Mouse (Mus musculus) neural tube, embryonic 14.5 days (tissue): ENCODE measurements around the gene Stpg4. TPM values are rescaled to one million over a fixed set of nuclear protein-coding genes. Genes with fewer than 3 reads are reported as not detected.
A peak's percentile ranks its signal among the peaks of the same experiment; 100 is the strongest.

Experiments
- ATAC-seq: fragments of 200-750 bp; cut with Nextera tagmentation; 2 replicates; pipeline ENCODE4 v1.8.0; 2017; ENCODE audit warnings: low read depth, mild to moderate bottlenecking, moderate TSS enrichment, moderate library complexity
- H3K27ac ChIP-seq: fragments of 300-500 bp; sonication (generic); 2 replicates; pipeline ENCODE4 v1.5.1; 2014; ENCODE audit warnings: low read depth, mild to moderate bottlenecking, control low read depth, low read length, moderate library complexity, mixed read lengths
- H3K27me3 ChIP-seq: fragments of 300-500 bp; sonication (generic); 2 replicates; pipeline ENCODE4 v1.6.1; 2014; ENCODE audit warnings: low read length; ENCODE audit not compliant: control insufficient read depth, insufficient read depth
- H3K36me3 ChIP-seq: fragments of 300-500 bp; sonication (generic); 2 replicates; pipeline ENCODE4 v1.6.1; 2014; ENCODE audit warnings: low read length, mixed read lengths; ENCODE audit not compliant: control insufficient read depth, insufficient read depth
- H3K4me1 ChIP-seq: fragments of 300-500 bp; sonication (generic); 2 replicates; pipeline ENCODE4 v1.6.1; 2014; ENCODE audit warnings: low read length; ENCODE audit not compliant: control insufficient read depth, insufficient read depth
- H3K4me2 ChIP-seq: fragments of 300-500 bp; sonication (generic); 2 replicates; pipeline ENCODE4 v1.6.1; 2014; ENCODE audit warnings: mild to moderate bottlenecking, low read depth, low read length, control low read depth
- H3K4me3 ChIP-seq: fragments of 300-500 bp; sonication (generic); 2 replicates; pipeline ENCODE4 v1.5.1; 2014; ENCODE audit warnings: low read depth, low read length, control low read depth, mixed read lengths
- H3K9ac ChIP-seq: fragments of 300-500 bp; sonication (generic); replicated peaks from 2 replicates; pipeline ENCODE4 v1.6.1; 2014; ENCODE audit warnings: low read depth, mild to moderate bottlenecking, control low read depth, low read length, mixed read lengths
- H3K9me3 ChIP-seq: fragments of 300-500 bp; sonication (generic); 2 replicates; pipeline ENCODE4 v1.6.1; 2016; ENCODE audit warnings: low read length; ENCODE audit not compliant: control insufficient read depth
- WGBS: fragments of 180-500 bp; shearing (Covaris S2); extraction: QIAGEN DNeasy Blood & Tissue Kit; methylation state at CpG from one replicate; pipeline ENCODE4 v1.1.7; 2014; 5-methylcytosine and 5-hydroxymethylcytosine counted together
- polyA plus RNA-seq: library from polyadenylated mRNA; unstranded; fragments of >200 nt; fragmentation: Nextera tagmentation; extraction: Ambion mirVana; gene quantifications from 2 replicates; pipeline ENCODE4 v1.2.1, GENCODE M21; 2014

Gene Stpg4
- polyA plus RNA-seq, 1 experiment from 2014 or later = not detected

DNA sequence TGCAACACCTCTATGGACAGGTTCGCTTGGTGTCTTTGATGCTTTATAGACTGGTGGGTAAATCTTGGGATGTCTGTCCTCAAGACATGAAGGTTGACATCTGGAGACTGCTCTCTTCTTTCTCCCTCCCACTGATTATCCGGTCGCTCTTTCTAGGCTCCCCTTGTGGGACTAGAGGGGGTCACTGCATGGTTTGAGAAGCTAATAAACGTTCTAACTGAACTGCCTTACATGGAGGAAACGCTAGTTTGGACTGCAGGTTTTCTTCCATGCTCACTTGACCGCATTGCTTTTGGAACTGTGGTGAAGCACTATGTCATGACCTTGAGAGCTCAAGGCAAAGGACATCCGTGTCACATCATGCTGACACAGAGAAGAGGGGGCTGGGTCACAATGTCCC lies 25.8 kb upstream of the Stpg4 start:
- H3K36me3 ChIP-seq = no peaks in the 10 kb centered on the region
- H3K4me2 ChIP-seq = no peak overlapping the region
- no peaks in the 10 kb centered on the region for H3K27me3 ChIP-seq
- no peak for ATAC-seq
- WGBS = 85% methylated on average over 7 of the region's 7 CpGs
- H3K9me3 ChIP-seq = no peaks in the 10 kb centered on the region
- H3K9ac ChIP-seq = no peak overlapping the region
- H3K27ac ChIP-seq = no peak overlapping the region
- H3K4me3 ChIP-seq = no peak overlapping the region
- peaks cover 8% of the 10 kb centered on the region; the same call in 1 of the 2 replicates for H3K4me1 ChIP-seq

DNA sequence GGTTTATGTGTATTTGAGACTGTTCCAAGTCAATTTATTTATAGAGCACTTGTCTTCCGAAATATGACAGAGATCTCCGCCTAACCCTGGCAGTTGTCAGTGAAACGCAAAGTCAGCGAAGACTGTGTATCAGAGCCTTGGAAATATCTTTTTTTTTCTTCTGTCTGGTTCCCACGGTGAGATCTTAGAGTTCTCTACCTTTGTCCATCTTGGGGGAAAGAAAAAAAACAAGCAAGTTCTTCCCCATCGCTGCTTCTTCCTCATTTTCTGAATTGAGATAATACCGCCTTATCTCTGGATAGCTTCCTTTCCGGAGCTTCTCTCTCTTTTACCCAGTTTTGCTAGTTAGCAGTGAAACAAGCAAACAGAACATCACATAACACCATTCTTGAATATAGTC lies 21.3 kb upstream of the Stpg4 start:
- H3K9ac ChIP-seq = no peak overlapping the region
- no peaks in the 10 kb centered on the region for H3K36me3 ChIP-seq
- no peak overlapping the region for H3K4me3 ChIP-seq
- H3K4me1 ChIP-seq = peaks cover 14% of the 10 kb centered on the region
- H3K27ac ChIP-seq = no peak overlapping the region
- H3K4me2 ChIP-seq = no peak overlapping the region
- H3K9me3 ChIP-seq = no peaks in the 10 kb centered on the region
- ATAC-seq = no peak
- WGBS = 91% methylated on average over 8 of the region's 8 CpGs
- H3K27me3 ChIP-seq = no peaks in the 10 kb centered on the region

DNA sequence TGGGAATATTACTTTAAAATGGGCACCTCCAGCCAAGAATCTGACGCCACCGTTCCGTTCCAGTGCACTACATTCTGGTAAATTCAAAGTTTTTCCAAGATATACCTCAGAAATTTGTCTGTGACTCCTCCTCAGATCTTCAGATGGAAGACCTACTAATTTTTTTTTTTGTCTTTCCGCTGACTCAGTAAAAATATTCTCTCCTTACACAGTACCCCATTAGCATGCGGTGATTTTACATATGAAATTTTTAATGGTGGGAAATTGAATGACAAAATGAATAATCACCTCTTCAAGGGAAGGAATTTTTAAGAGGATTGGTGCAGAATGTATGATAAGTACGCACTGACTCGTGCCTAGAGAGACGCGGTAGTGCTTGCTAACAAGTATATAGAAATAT lies 20.8 kb upstream of the Stpg4 start:
- H3K9ac ChIP-seq = no peak overlapping the region
- H3K4me1 ChIP-seq = peaks cover 20% of the 10 kb centered on the region
- H3K9me3 ChIP-seq = no peaks in the 10 kb centered on the region
- H3K27me3 ChIP-seq = no peaks in the 10 kb centered on the region
- no peaks in the 10 kb centered on the region for H3K36me3 ChIP-seq
- no peak overlapping the region for H3K4me2 ChIP-seq
- H3K27ac ChIP-seq = peak overlapping the region; percentile 99
- no peak overlapping the region for H3K4me3 ChIP-seq
- 86% methylated on average over 9 of the region's 9 CpGs for WGBS
- ATAC-seq = no peak

DNA sequence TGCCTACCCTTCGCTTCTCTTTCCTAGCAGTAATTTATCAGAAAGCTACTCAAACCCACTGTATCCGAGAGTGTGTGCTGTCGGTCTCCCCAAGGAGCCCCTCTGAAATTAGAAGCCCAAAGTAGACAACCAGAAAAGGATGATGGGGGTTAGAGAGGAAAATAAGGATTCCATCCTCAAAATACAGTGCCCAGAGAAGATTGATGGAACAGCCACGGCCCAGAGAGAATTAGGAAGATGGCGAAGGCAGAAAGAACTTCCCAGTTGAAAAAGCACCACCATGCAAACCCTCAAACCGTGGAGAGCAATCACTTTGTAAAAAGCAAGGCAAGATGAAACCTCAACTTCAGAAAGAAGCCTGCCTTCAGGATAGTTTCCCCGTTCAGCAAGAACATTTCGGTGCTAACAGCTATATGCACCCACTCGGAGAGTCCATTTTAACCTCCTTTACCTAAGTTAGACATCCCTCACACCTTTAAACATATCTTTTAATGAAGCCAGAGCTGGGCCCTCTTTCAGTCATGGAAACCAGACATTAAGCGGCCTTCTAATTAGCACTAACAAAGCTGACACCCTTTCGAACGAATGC lies 20.2 kb upstream of the Stpg4 start:
- Histone ChIP-seq H3K27me3 (no peaks in the 10 kb centered on the region), H3K9me3 (no peaks in the 10 kb centered on the region), H3K4me1 (peaks cover 24% of the 10 kb centered on the region), H3K36me3 (no peaks in the 10 kb centered on the region), H3K9ac (peak overlapping the region; percentile 100), H3K4me3 (peak overlapping the region; percentile 96), H3K4me2 (peak overlapping the region; percentile 65), H3K27ac (peak overlapping the region; percentile 99)
- ATAC-seq = no peak
- 39% methylated on average over 12 of the region's 12 CpGs for WGBS

DNA sequence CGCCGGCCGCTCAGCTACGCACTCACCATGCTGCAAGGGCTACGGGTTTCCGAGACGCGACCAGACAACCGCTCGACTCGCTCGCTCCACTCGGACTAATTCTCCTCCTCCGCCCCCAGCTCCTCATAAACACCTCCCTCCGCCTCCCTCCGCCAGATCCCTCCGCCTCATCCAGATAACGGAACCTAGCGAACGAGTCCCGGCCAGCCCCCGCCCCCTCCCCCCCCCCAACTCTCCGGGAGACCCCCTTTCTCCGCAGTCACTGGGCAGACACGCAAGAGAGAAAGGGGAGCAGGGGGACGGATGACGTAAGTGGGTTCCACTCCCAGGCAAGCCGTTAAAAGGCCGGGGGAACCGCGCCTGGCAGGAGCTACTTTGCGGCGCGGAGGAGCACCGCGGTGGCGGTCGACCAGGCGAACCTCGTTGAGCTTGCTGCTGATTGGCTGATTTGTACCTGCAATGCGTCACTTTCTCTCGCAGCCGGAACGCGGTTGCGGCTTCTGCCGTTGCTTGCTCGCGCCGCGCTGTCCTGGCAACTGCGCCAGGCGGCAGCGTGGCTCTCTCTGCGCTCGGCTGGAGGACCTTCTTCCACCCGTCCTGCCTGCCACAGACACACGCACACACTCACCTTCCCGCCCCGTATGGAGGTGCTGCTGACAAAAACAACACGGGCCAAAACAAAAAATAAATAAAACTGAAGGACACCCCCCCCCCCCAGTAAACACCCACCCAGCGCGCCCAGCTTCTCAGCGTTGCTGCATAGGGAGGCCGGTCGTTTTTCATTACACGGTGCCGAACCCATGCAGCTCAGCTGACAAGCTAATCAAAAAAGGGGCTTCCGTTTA lies 19.4 kb upstream of the Stpg4 start, which contains the start of gene Calm2:
Gene Calm2, minus strand, starts transcription at position 169 of the 845 bp plus-strand sequence.
- WGBS = under 1% methylated on average over 69 of the region's 69 CpGs
- no peaks in the 10 kb centered on the region for H3K9me3 ChIP-seq
- H3K4me3 ChIP-seq = peak within 1 kb of the TSS; percentile 96
- H3K4me1 ChIP-seq = peaks cover 29% of the 10 kb centered on the region
- H3K36me3 ChIP-seq = no peaks in the 10 kb centered on the region
- ATAC-seq = peak; percentile 92
- no peaks in the 10 kb centered on the region for H3K27me3 ChIP-seq
- peak within 1 kb of the TSS; percentile 91 for H3K4me2 ChIP-seq
- H3K27ac ChIP-seq = peak within 1 kb of the TSS; percentile 99
- H3K9ac ChIP-seq = peak within 1 kb of the TSS; percentile 100

DNA sequence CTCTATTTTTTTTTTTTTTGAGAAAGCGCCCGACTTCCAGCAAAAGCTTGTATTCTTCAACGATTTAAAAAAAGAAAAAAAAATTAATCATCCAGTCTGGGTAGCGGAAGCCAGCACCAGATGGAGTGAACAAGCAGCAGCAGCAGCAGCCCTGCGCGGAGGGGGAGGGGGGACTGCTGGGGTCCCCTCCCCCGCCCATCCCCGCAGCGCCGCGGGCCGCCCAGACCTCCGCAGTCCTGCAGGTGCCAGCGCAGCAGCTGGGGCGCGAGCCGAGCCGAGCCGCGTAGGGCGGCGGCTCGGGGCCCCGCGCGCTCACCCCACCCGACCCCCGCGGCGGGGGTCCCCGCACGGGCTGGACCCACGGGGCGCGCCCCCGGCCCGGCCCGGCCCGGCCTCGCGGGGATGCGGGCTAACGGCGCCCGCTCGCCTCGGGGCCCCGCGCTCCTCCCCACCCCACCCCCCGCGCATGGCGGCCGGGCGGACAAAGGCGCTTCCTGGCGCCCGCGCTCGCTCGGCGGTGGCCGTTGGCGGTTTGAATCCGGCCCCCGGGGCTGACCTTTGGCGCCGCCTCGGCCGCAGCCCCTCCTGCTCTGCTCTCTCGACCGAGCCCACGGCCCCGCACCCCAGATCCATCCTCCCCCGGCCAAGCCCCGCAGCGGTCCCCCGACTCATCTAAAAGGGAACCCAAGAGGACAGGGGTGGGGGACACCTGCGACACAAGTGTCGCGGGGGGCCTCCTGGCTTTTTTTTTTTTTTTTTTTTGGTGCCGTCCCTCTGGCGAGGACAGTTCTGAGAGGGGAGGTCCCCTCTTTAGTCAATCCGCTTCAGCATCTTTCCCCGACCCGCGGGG lies 18.6 kb upstream of the Stpg4 start:
- Histone ChIP-seq H3K9ac (peak overlapping the region; percentile 100), H3K27ac (peak overlapping the region; percentile 99), H3K27me3 (no peaks in the 10 kb centered on the region), H3K36me3 (no peaks in the 10 kb centered on the region; the same call in 1 of the 2 replicates), H3K9me3 (no peaks in the 10 kb centered on the region), H3K4me3 (peak overlapping the region; percentile 96), H3K4me2 (peak overlapping the region; percentile 91; the same call in 1 of the 2 replicates), H3K4me1 (peaks cover 38% of the 10 kb centered on the region)
- peak; percentile 67 for ATAC-seq
- under 1% methylated on average over 66 of the region's 86 CpGs for WGBS

DNA sequence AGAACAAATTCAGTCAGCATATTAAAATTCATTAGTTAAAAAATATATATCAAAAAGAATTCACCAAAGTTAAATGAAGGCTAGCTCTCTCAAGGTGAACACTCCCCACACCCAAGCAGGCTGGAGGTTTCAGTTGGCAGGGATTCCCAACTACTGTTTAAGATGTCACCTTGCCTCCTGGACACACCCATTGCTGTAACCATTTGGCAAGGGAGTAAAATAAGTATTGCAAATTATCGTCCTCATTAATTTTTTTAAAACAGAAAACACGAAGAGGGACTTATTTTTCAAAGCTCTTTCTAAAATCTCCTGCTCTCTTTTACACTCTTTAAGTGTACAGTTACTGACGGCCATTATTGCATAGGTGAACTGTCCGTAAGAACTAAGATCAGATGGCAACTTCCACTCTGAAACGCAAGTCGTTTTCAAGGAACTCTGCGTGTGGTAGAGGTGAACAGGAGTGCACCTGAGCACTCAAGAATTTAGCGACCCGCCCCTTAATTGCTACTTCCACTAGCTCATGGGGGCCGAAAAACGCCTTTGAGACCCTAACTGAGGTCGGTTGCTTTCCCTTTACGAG lies 17.9 kb upstream of the Stpg4 start:
- Histone ChIP-seq H3K27me3 (no peaks in the 10 kb centered on the region), H3K4me2 (peak overlapping the region; percentile 91), H3K36me3 (no peaks in the 10 kb centered on the region; the same call in 1 of the 2 replicates), H3K9me3 (no peaks in the 10 kb centered on the region), H3K9ac (peak overlapping the region; percentile 100), H3K4me1 (peaks cover 38% of the 10 kb centered on the region), H3K27ac (no peak overlapping the region), H3K4me3 (peak overlapping the region; percentile 96)
- WGBS = under 1% methylated on average over 13 of the region's 13 CpGs
- ATAC-seq = no peak

DNA sequence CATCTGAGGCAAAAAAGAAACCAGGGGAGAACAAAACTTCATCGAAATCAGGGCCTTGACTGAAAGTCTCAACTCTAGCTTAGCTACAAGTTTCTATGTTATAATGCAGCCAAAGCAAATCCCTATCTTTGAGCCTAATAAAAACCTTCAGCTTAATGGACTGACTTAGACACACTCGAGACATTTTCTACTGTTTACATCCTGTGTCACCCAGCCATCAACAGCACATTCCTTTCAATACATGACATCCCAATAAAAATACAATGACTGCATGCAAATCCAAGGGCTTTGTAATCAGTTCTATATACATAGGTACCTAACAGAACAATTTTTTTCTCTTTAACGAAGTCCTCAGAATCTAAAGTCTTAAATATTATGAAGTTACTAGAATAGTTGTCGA lies 17.2 kb upstream of the Stpg4 start:
- H3K4me1 ChIP-seq = peaks cover 38% of the 10 kb centered on the region
- 43% methylated on average over 4 of the region's 4 CpGs for WGBS

More for the DNA sequence above, 17.2 kb upstream of the Stpg4 start:
- Histone ChIP-seq H3K27ac (no peak overlapping the region), H3K9ac (no peak overlapping the region), H3K27me3 (no peaks in the 10 kb centered on the region), H3K4me3 (peak overlapping the region; percentile 96), H3K4me2 (peak overlapping the region; percentile 91), H3K9me3 (no peaks in the 10 kb centered on the region), H3K36me3 (no peaks in the 10 kb centered on the region; the same call in 1 of the 2 replicates)
- ATAC-seq = no peak
